Mouse (Mus musculus) adipocyte (in vitro differentiated cells): ENCODE results near the gene Gm14440.
"Not testable (repeated sequence)": the region's sequence is repeated elsewhere in the genome, so short reads cannot be mapped to it uniquely, and the experiment has no call there.

ENCODE experiments used
- DNase-seq: peaks from one replicate; pipeline ENCODE4 v3.0.0-alpha.2; 2016; ENCODE audit warnings: low spot score

The Gm14440 gene

GRCm38 (mm10) chr2:175274825-175275224 is at the start of gene Gm14440:
TSS of gene Gm14440 (plus strand) at chr2:175275125.
- not testable (repeated sequence) for DNase-seq
